Mouse (Mus musculus) forebrain, embryonic 13.5 days (tissue): ENCODE measurements around the gene Cabcoco1. TPM values are rescaled to one million over a fixed set of nuclear protein-coding genes. Genes with fewer than 3 reads are reported as not detected.

ENCODE experiments used
- ATAC-seq: fragments of 200-750 bp; cut with Nextera tagmentation; 2 replicates; pipeline ENCODE4 v1.8.0; 2017
- H3K27ac ChIP-seq: fragments of 300-500 bp; sonication (generic); 2 replicates; pipeline ENCODE4 v1.5.1; 2015; ENCODE audit warnings: inconsistent platforms, mild to moderate bottlenecking, moderate library complexity
- H3K27me3 ChIP-seq: fragments of 300-500 bp; sonication (generic); 2 replicates; pipeline ENCODE4 v1.6.1; 2015; ENCODE audit warnings: mild to moderate bottlenecking, inconsistent platforms
- H3K36me3 ChIP-seq: fragments of 300-500 bp; sonication (generic); 2 replicates; pipeline ENCODE4 v1.6.1; 2015; ENCODE audit warnings: mild to moderate bottlenecking, inconsistent platforms; ENCODE audit not compliant: poor library complexity, severe bottlenecking
- H3K4me1 ChIP-seq: fragments of 300-500 bp; sonication (generic); 2 replicates; pipeline ENCODE4 v1.6.1; 2015; ENCODE audit warnings: inconsistent platforms
- H3K4me2 ChIP-seq: fragments of 300-500 bp; sonication (generic); 2 replicates; pipeline ENCODE4 v1.6.1; 2015; ENCODE audit warnings: inconsistent platforms, mild to moderate bottlenecking, moderate library complexity
- H3K4me3 ChIP-seq: fragments of 300-500 bp; sonication (generic); 2 replicates; pipeline ENCODE4 v1.5.1; 2015; ENCODE audit warnings: mild to moderate bottlenecking, inconsistent platforms
- H3K9ac ChIP-seq: fragments of 300-500 bp; sonication (generic); 2 replicates; pipeline ENCODE4 v1.6.1; 2015; ENCODE audit warnings: mild to moderate bottlenecking, inconsistent platforms
- H3K9me3 ChIP-seq: fragments of 300-500 bp; sonication (generic); replicated peaks from 2 replicates; pipeline ENCODE4 v1.6.1; 2016; ENCODE audit warnings: inconsistent platforms
- WGBS: fragments of 180-500 bp; shearing (Covaris S2); methylation state at CpG from one replicate; pipeline ENCODE4 v1.1.7; 2015; 5-methylcytosine and 5-hydroxymethylcytosine counted together
- polyA plus RNA-seq: library from polyadenylated mRNA; unstranded; fragments of >200 nt; fragmentation: Nextera tagmentation; extraction: Ambion mirVana; gene quantifications from 2 replicates; pipeline ENCODE4 v1.2.1, GENCODE M21; 2015

The Cabcoco1 gene
- polyA plus RNA-seq, 1 experiment from 2014 or later: 0.44 TPM

- 60% methylated on average over 9 of the region's 9 CpGs for WGBS
- H3K27me3 ChIP-seq: no peaks in the 10 kb centered on the region
- no peak overlapping the region for H3K27ac ChIP-seq
- H3K9me3 ChIP-seq: no peaks in the 10 kb centered on the region
- no peak overlapping the region for H3K9ac ChIP-seq
- ATAC-seq: no peak
- H3K4me1 ChIP-seq: no peaks in the 10 kb centered on the region
- H3K4me3 ChIP-seq: no peak overlapping the region
- H3K36me3 ChIP-seq: no peaks in the 10 kb centered on the region
- no peak overlapping the region for H3K4me2 ChIP-seq
Observed at GRCm38 (mm10) chr10:68550668-68551267, 9.1 kb upstream of the Cabcoco1 start.

GRCm38 (mm10) chr10:68543107-68543506 lies 1.4 kb upstream of the Cabcoco1 start:
- H3K27me3 ChIP-seq: no peaks in the 10 kb centered on the region
- H3K36me3 ChIP-seq: no peaks in the 10 kb centered on the region
- peaks cover 16% of the 10 kb centered on the region for H3K4me1 ChIP-seq
- no peaks in the 10 kb centered on the region for H3K9me3 ChIP-seq
- no peak overlapping the region for H3K9ac ChIP-seq
- WGBS: 76% methylated on average over 3 of the region's 3 CpGs
- no peak overlapping the region for H3K4me2 ChIP-seq
- H3K4me3 ChIP-seq: no peak overlapping the region
- H3K27ac ChIP-seq: no peak overlapping the region
- ATAC-seq: no peak

- Histone ChIP-seq H3K9ac (no peak overlapping the region), H3K27ac (no peak overlapping the region), H3K36me3 (no peaks in the 10 kb centered on the region), H3K9me3 (no peaks in the 10 kb centered on the region), H3K4me2 (peak overlapping the region; percentile 53), H3K27me3 (no peaks in the 10 kb centered on the region), H3K4me3 (peak overlapping the region; percentile 23; the same call in 1 of the 2 replicates), H3K4me1 (peaks cover 19% of the 10 kb centered on the region)
- ATAC-seq: no peak
- WGBS: 49% methylated on average over 7 of the region's 7 CpGs
Observed at GRCm38 (mm10) chr10:68541943-68542420, 286 bp upstream of the Cabcoco1 start.

GRCm38 (mm10) chr10:68540612-68541011 lies 1.1 kb downstream of the Cabcoco1 start:
- Histone ChIP-seq H3K27ac (no peak overlapping the region), H3K27me3 (no peaks in the 10 kb centered on the region), H3K9ac (no peak overlapping the region), H3K9me3 (no peaks in the 10 kb centered on the region), H3K4me2 (no peak overlapping the region), H3K4me3 (no peak overlapping the region), H3K4me1 (peaks cover 19% of the 10 kb centered on the region), H3K36me3 (no peaks in the 10 kb centered on the region)
- WGBS: 22% methylated on average over 3 of the region's 3 CpGs
- ATAC-seq: peak; percentile 86

- Histone ChIP-seq H3K4me2 (no peak overlapping the region), H3K9ac (no peak overlapping the region), H3K27ac (no peak overlapping the region), H3K36me3 (no peaks in the 10 kb centered on the region), H3K4me3 (no peak overlapping the region), H3K4me1 (peaks cover 19% of the 10 kb centered on the region), H3K27me3 (no peaks in the 10 kb centered on the region), H3K9me3 (no peaks in the 10 kb centered on the region)
- no peak for ATAC-seq
- WGBS: 69% methylated on average over 4 of the region's 4 CpGs
Observed at GRCm38 (mm10) chr10:68537261-68537950, 4.3 kb downstream of the Cabcoco1 start.

- H3K4me2 ChIP-seq: no peak overlapping the region
- no peak overlapping the region for H3K4me3 ChIP-seq
- no peak overlapping the region for H3K27ac ChIP-seq
- 85% methylated on average over 10 of the region's 10 CpGs for WGBS
- no peak for ATAC-seq
- H3K9ac ChIP-seq: no peak overlapping the region
- no peaks in the 10 kb centered on the region for H3K9me3 ChIP-seq
- H3K4me1 ChIP-seq: no peaks in the 10 kb centered on the region
- no peaks in the 10 kb centered on the region for H3K36me3 ChIP-seq
- no peaks in the 10 kb centered on the region for H3K27me3 ChIP-seq
Observed at GRCm38 (mm10) chr10:68529364-68530049, 12.2 kb downstream of the Cabcoco1 start.

GRCm38 (mm10) chr10:68528958-68529357 lies 12.7 kb downstream of the Cabcoco1 start:
- H3K27ac ChIP-seq: no peak overlapping the region
- no peaks in the 10 kb centered on the region for H3K27me3 ChIP-seq
- no peak for ATAC-seq
- no peaks in the 10 kb centered on the region for H3K36me3 ChIP-seq
- no peak overlapping the region for H3K9ac ChIP-seq
- no peaks in the 10 kb centered on the region for H3K9me3 ChIP-seq
- WGBS: 78% methylated on average over 8 of the region's 8 CpGs
- no peak overlapping the region for H3K4me3 ChIP-seq
- no peaks in the 10 kb centered on the region for H3K4me1 ChIP-seq
- no peak overlapping the region for H3K4me2 ChIP-seq

GRCm38 (mm10) chr10:68522106-68522505 lies 19.6 kb downstream of the Cabcoco1 start:
- H3K4me1 ChIP-seq: no peaks in the 10 kb centered on the region
- no peak overlapping the region for H3K4me3 ChIP-seq
- H3K9me3 ChIP-seq: no peaks in the 10 kb centered on the region
- no peak overlapping the region for H3K27ac ChIP-seq
- WGBS: 83% methylated on average over 4 of the region's 4 CpGs
- H3K9ac ChIP-seq: no peak overlapping the region
- ATAC-seq: no peak
- no peaks in the 10 kb centered on the region for H3K27me3 ChIP-seq
- H3K36me3 ChIP-seq: no peaks in the 10 kb centered on the region
- no peak overlapping the region for H3K4me2 ChIP-seq

GRCm38 (mm10) chr10:68512433-68513019 lies 29.2 kb downstream of the Cabcoco1 start:
- H3K4me3 ChIP-seq: no peak overlapping the region
- no peak for ATAC-seq
- WGBS: 90% methylated on average over 8 of the region's 8 CpGs

GRCm38 (mm10) chr10:68507741-68508140 lies 34.0 kb downstream of the Cabcoco1 start:
- no peak overlapping the region for H3K27ac ChIP-seq
- H3K27me3 ChIP-seq: no peaks in the 10 kb centered on the region
- WGBS: 93% methylated on average over 3 of the region's 3 CpGs
- H3K4me3 ChIP-seq: no peak overlapping the region
- H3K9me3 ChIP-seq: no peaks in the 10 kb centered on the region
- no peak overlapping the region for H3K9ac ChIP-seq
- no peaks in the 10 kb centered on the region for H3K36me3 ChIP-seq
- H3K4me2 ChIP-seq: no peak overlapping the region
- H3K4me1 ChIP-seq: no peaks in the 10 kb centered on the region
- no peak for ATAC-seq

More at GRCm38 (mm10) chr10:68512433-68513019, 29.2 kb downstream of the Cabcoco1 start:
- Histone ChIP-seq H3K9ac (no peak overlapping the region), H3K9me3 (no peaks in the 10 kb centered on the region), H3K27me3 (no peaks in the 10 kb centered on the region), H3K4me2 (no peak overlapping the region), H3K36me3 (no peaks in the 10 kb centered on the region), H3K4me1 (no peaks in the 10 kb centered on the region), H3K27ac (no peak overlapping the region)

- H3K4me3 ChIP-seq: no peak overlapping the region
- H3K36me3 ChIP-seq: no peaks in the 10 kb centered on the region
- WGBS: 84% methylated on average over 4 of the region's 4 CpGs
- H3K9ac ChIP-seq: no peak overlapping the region
- no peak for ATAC-seq
- H3K27me3 ChIP-seq: no peaks in the 10 kb centered on the region
- no peaks in the 10 kb centered on the region for H3K9me3 ChIP-seq
- H3K27ac ChIP-seq: no peak overlapping the region
- no peak overlapping the region for H3K4me2 ChIP-seq
- H3K4me1 ChIP-seq: no peaks in the 10 kb centered on the region
Observed at GRCm38 (mm10) chr10:68506242-68506641, 35.5 kb downstream of the Cabcoco1 start.

- no peak overlapping the region for H3K4me2 ChIP-seq
- no peaks in the 10 kb centered on the region for H3K27me3 ChIP-seq
- no peaks in the 10 kb centered on the region for H3K9me3 ChIP-seq
- no peak overlapping the region for H3K9ac ChIP-seq
- no peak overlapping the region for H3K4me3 ChIP-seq
- H3K36me3 ChIP-seq: no peaks in the 10 kb centered on the region
- no peak for ATAC-seq
- 92% methylated on average over 9 of the region's 9 CpGs for WGBS
- H3K27ac ChIP-seq: no peak overlapping the region
- no peaks in the 10 kb centered on the region for H3K4me1 ChIP-seq
Observed at GRCm38 (mm10) chr10:68504586-68505152, 37.0 kb downstream of the Cabcoco1 start.
